Comparison of ENCODE assay signal across 28 mouse cellular contexts in the genomic region with DNA sequence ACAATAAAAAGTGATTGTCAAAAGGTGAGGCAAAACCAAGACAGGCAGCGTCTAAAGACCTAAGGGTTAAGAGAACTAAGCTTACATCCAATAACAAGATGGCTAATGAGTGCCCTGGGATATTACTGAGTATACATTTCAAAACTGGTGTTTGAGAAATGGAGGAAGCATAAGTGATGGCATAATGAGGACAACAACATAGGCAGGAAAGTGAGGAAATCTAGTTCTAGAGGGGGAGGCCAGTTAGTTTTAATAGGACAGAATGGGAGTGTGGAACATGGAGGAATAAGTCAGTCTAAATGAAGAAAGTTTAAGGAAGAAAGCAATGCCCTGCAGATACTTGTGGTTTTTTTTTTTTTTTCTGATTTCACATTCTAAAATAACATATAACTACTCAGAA. TPM values are rescaled to one million over a fixed set of nuclear protein-coding genes. Genes with fewer than 3 reads are reported as not detected.
DNase-seq lines count a peak whose midpoint lies in the region; ATAC-seq and TF ChIP-seq lines count a peak whose summit lies in the region.
"Had no signal": no experiment of that assay in that cellular context is flagged by ENCODE, and none has a peak within 500 bp of the region (broad histone marks: within the 10 kb centered on the region; RNA-seq: fewer than 3 reads in every experiment).

No protein-coding gene starts in this region.

- DNase-seq in liver (no peak), 416B (ENCODE audit: low read depth) (peak; percentile 57)
- no peak for DNase-seq in thymus, postnatal 4 days
- no peak for DNase-seq in lung, adult 2 months
- DNase-seq: adrenal gland, adult 2 months; adrenal gland, postnatal 10 days; adrenal gland, postnatal 25 days; cerebellum, adult 11 months; cerebellum, adult 18-20 months; cerebellum, adult 8-10 months; cerebellum, adult 9-11 months; cerebellum, postnatal 14 days; cerebellum, postnatal 36 days; embryo, embryonic 11 days had no signal

- no peaks in the 10 kb centered on the region for H3K9me3 ChIP-seq in liver, embryonic 16.5 days (replicated peaks; ENCODE audit: control insufficient read depth, low read length)
- H3K9me3 ChIP-seq: embryonic facial prominence, embryonic 13.5 days; embryonic facial prominence, embryonic 15.5 days; forebrain, embryonic 10.5 days; forebrain, embryonic 12.5 days had no signal

- no peak overlapping the region for H3K4me3 ChIP-seq in liver, embryonic 16.5 days (ENCODE audit: low read depth, low read length)
- no peak overlapping the region for H3K4me3 ChIP-seq in lung, adult 2 months (replicated peaks; ENCODE audit: extremely low read depth, low read depth, low read length)
- H3K4me3 ChIP-seq: embryonic facial prominence, embryonic 13.5 days; embryonic facial prominence, embryonic 15.5 days; erythroblast, embryonic 14.5 days; forebrain, embryonic 10.5 days; forebrain, embryonic 12.5 days had no signal

- TF ChIP-seq POLR2A in lung, adult 2 months (IDR thresholded peaks at IDR 0.05; ENCODE audit: borderline replicate concordance, extremely low read depth, low read depth, low read length) = no peak

- WGBS in liver, embryonic 16.5 days (ENCODE audit: insufficient replicate concordance) = 31% methylated on average over 1 of the region's 1 CpGs
- 47% methylated on average over 1 of the region's 1 CpGs for WGBS in lung, adult 2 months

- no peaks in the 10 kb centered on the region for H3K4me1 ChIP-seq in liver, embryonic 16.5 days (ENCODE audit: control insufficient read depth, low read depth, low read length)
- no peaks in the 10 kb centered on the region for H3K4me1 ChIP-seq in lung, adult 2 months (ENCODE audit: control insufficient read depth, insufficient read depth, low read length)
- H3K4me1 ChIP-seq: embryonic facial prominence, embryonic 13.5 days; embryonic facial prominence, embryonic 15.5 days; forebrain, embryonic 10.5 days; forebrain, embryonic 12.5 days had no signal

- H3K27me3 ChIP-seq in liver, embryonic 16.5 days (ENCODE audit: control insufficient read depth, insufficient read depth, low read depth, low read length) = no peaks in the 10 kb centered on the region
- H3K27me3 ChIP-seq: embryonic facial prominence, embryonic 13.5 days; embryonic facial prominence, embryonic 15.5 days; forebrain, embryonic 12.5 days had no signal

- TF ChIP-seq CTCF in lung, adult 2 months (IDR thresholded peaks at IDR 0.05; ENCODE audit: insufficient read depth, low read length) = no peak

- H3K4me2 ChIP-seq in liver, embryonic 16.5 days (ENCODE audit: low read depth, low read length) = no peak overlapping the region
- H3K4me2 ChIP-seq: embryonic facial prominence, embryonic 13.5 days; embryonic facial prominence, embryonic 15.5 days; forebrain, embryonic 12.5 days had no signal

- 0 out of 2 replicates have a peak, but pooled peaks have one; percentile 43 for ATAC-seq in liver, embryonic 16.5 days (ENCODE audit: low read depth)
- peak; percentile 39 for ATAC-seq in megakaryocyte, adult 5-6 weeks (ENCODE audit: poor library complexity, severe bottlenecking)
- ATAC-seq: forebrain, embryonic 14.5 days; forebrain, embryonic 16.5 days had no signal

- no peaks in the 10 kb centered on the region for H3K36me3 ChIP-seq in liver, embryonic 16.5 days (ENCODE audit: control insufficient read depth, insufficient read depth)
- H3K36me3 ChIP-seq: embryonic facial prominence, embryonic 13.5 days; embryonic facial prominence, embryonic 15.5 days; forebrain, embryonic 10.5 days; forebrain, embryonic 12.5 days had no signal

- H3K9ac ChIP-seq in liver, embryonic 16.5 days (ENCODE audit: low read depth, low read length) = no peak overlapping the region
- H3K9ac ChIP-seq: embryonic facial prominence, embryonic 13.5 days; embryonic facial prominence, embryonic 15.5 days; forebrain, embryonic 12.5 days had no signal

- H3K27ac ChIP-seq in liver, embryonic 16.5 days (ENCODE audit: low read length) = no peak overlapping the region
- H3K27ac ChIP-seq: embryonic facial prominence, embryonic 13.5 days; embryonic facial prominence, embryonic 15.5 days; forebrain, embryonic 10.5 days; forebrain, embryonic 12.5 days had no signal

RNA-seq across cellular contexts. Expression of a gene that starts 20.9 kb away (rescaled TPM):
- polyA plus RNA-seq in liver, embryonic 16.5 days (2015; fragmentation: Nextera tagmentation; extraction: Ambion mirVana) = 14.1 and 14.6 TPM in 2 replicates
- total RNA-seq in megakaryocyte, adult 5-6 weeks (2015) = 336 and 371 TPM in 2 replicates
- total RNA-seq in megakaryocyte, adult 5-6 weeks (2017) = 258 and 267 TPM in 2 replicates
- polyA plus RNA-seq in lung, adult 2 months (2012; rRNA removed) = 1.9 and 7.2 TPM in 2 replicates
- total RNA-seq: ES-E14, MEL had no signal
- polyA plus RNA-seq: C2C12; erythroblast, embryonic 14.5 days had no signal

RNA-seq across cellular contexts. Expression of a gene that starts 45.5 kb away (rescaled TPM):
- 0.22 and 0.45 TPM in 2 replicates for polyA plus RNA-seq in liver, embryonic 16.5 days (2015; fragmentation: Nextera tagmentation; extraction: Ambion mirVana)
- 1.4 and 3.3 TPM in 2 replicates for total RNA-seq in megakaryocyte, adult 5-6 weeks (2015)
- 1.7 and 3.3 TPM in 2 replicates for total RNA-seq in megakaryocyte, adult 5-6 weeks (2017)
- polyA plus RNA-seq in lung, adult 2 months (2012; rRNA removed) = not detected in 2 replicates
- total RNA-seq: adrenal gland, postnatal 10 days; adrenal gland, postnatal 25 days; ES-E14; MEL had no signal
- polyA plus RNA-seq: adrenal gland, adult 2 months; brain, embryonic 14.5 days; C2C12; embryonic facial prominence, embryonic 11.5 days; embryonic facial prominence, embryonic 13.5 days; embryonic facial prominence, embryonic 15.5 days; erythroblast, embryonic 14.5 days; forebrain, embryonic 10.5 days; forebrain, embryonic 12.5 days; forebrain, embryonic 14.5 days; forebrain, embryonic 16.5 days had no signal
